Mouse (Mus musculus): ENCODE data around the gene Trpm1. TPM values are rescaled to one million over a fixed set of nuclear protein-coding genes. Genes with fewer than 3 reads are reported as not detected.
A peak's percentile ranks its signal among the peaks of the same experiment; 100 is the strongest.

The Trpm1 gene
- polyA plus RNA-seq, 1 experiment from 2014 or later, result 0.41 TPM

DNA sequence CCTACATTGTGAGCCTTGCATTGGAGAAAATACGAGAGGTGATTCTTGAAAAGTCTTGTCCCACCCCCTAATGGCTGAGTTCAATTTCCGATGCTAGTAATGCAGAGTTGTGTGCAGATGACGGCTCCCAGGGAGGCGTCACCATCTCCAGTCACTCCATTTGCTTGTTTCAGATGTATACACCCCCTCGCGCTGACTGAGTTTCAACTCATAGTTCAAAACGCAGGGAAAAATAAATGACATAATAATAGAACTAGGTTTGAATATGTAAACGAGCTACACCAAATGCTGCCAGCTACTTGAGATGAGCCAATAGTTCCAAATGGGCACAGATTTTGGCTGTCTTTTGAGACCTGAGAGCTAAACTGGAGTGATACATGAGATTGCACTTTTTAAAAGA, 84.1 kb downstream of the Trpm1 start:
- H3K9me3 ChIP-seq (ENCODE audit: control insufficient read depth, low read length), result no peaks in the 10 kb centered on the region
- no peak overlapping the region for H3K9ac ChIP-seq (ENCODE audit: low read length)
- H3K27ac ChIP-seq (ENCODE audit: low read depth, low read length), result no peak overlapping the region
- no peaks in the 10 kb centered on the region for H3K27me3 ChIP-seq (ENCODE audit: control insufficient read depth, insufficient read depth, low read length)
- no peaks in the 10 kb centered on the region for H3K36me3 ChIP-seq (ENCODE audit: control insufficient read depth, insufficient read depth, low read length)
- 93% methylated on average over 8 of the region's 8 CpGs for WGBS
- no peak overlapping the region for H3K4me2 ChIP-seq
- peak; percentile 49 for DNase-seq (ENCODE audit: low spot score, missing footprints)
- no peaks in the 10 kb centered on the region for H3K4me1 ChIP-seq (ENCODE audit: control insufficient read depth, insufficient read depth, low read length)
- no peak for ATAC-seq (ENCODE audit: low FRiP score)
- no peak overlapping the region for H3K4me3 ChIP-seq (ENCODE audit: low read depth, low read length)

DNA sequence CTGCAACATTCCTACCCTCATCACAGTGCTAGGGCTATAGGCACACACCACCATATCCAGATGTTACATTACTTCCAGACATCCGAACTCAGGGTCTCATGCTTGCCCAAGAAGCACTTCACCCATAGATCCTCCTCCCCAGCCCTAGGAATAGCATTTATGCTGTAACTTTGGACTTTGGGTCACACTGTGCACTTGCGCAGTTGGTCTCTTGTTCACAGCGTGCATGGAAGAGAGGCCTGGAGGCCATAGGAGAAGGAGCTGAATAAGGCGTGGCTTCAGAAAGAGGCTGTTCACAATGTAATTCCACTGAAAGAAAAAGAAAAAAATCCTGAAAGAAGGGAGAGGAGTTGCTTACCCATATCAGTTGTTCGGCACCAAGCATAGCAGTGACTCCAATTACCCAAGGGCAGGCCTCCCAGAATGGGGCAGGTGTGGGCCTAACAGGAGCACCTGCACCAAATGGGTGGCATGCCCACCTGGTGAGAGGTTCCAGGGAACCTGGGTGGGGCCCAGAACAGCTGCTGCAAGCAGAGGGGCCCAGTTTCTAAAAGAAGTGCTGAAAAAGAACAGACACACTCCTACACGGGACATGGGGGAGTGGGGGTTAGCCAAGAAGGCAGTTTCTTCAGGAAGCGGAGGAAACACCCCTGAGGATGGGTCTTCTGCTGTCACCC, 84.9 kb downstream of the Trpm1 start:
- Histone ChIP-seq H3K4me3 (ENCODE audit: low read depth, low read length) (no peak overlapping the region), H3K9me3 (ENCODE audit: control insufficient read depth, low read length) (no peaks in the 10 kb centered on the region), H3K4me1 (ENCODE audit: control insufficient read depth, insufficient read depth, low read length) (no peaks in the 10 kb centered on the region), H3K9ac (ENCODE audit: low read length) (no peak overlapping the region), H3K27ac (ENCODE audit: low read depth, low read length) (no peak overlapping the region), H3K27me3 (ENCODE audit: control insufficient read depth, insufficient read depth, low read length) (no peaks in the 10 kb centered on the region), H3K4me2 (no peak overlapping the region), H3K36me3 (ENCODE audit: control insufficient read depth, insufficient read depth, low read length) (no peaks in the 10 kb centered on the region)
- ATAC-seq (ENCODE audit: low FRiP score) (no peak), DNase-seq (ENCODE audit: low spot score, missing footprints) (peak; percentile 37)
- WGBS, result 90% methylated on average over 7 of the region's 7 CpGs

GRCm38 (mm10) chr7:64239138-64239805, 85.6 kb downstream of the Trpm1 start:
- Histone ChIP-seq H3K4me3 (ENCODE audit: low read depth, low read length) (no peak overlapping the region), H3K9ac (ENCODE audit: low read length) (no peak overlapping the region), H3K9me3 (ENCODE audit: control insufficient read depth, low read length) (no peaks in the 10 kb centered on the region), H3K4me1 (ENCODE audit: control insufficient read depth, insufficient read depth, low read length) (no peaks in the 10 kb centered on the region), H3K27ac (ENCODE audit: low read depth, low read length) (no peak overlapping the region), H3K4me2 (no peak overlapping the region), H3K36me3 (ENCODE audit: control insufficient read depth, insufficient read depth, low read length) (no peaks in the 10 kb centered on the region), H3K27me3 (ENCODE audit: control insufficient read depth, insufficient read depth, low read length) (no peaks in the 10 kb centered on the region)
- DNase-seq (ENCODE audit: low spot score, missing footprints) (peak; percentile 10), ATAC-seq (ENCODE audit: low FRiP score) (no peak)
- 89% methylated on average over 9 of the region's 9 CpGs for WGBS

GRCm38 (mm10) chr7:64239806-64240315, 86.2 kb downstream of the Trpm1 start:
- DNase-seq (ENCODE audit: low spot score, missing footprints) (peak; percentile 6), ATAC-seq (ENCODE audit: low FRiP score) (no peak)
- Histone ChIP-seq H3K27me3 (ENCODE audit: control insufficient read depth, insufficient read depth, low read length) (no peaks in the 10 kb centered on the region), H3K4me2 (no peak overlapping the region), H3K36me3 (ENCODE audit: control insufficient read depth, insufficient read depth, low read length) (no peaks in the 10 kb centered on the region), H3K4me1 (ENCODE audit: control insufficient read depth, insufficient read depth, low read length) (no peaks in the 10 kb centered on the region), H3K4me3 (ENCODE audit: low read depth, low read length) (no peak overlapping the region), H3K9me3 (ENCODE audit: control insufficient read depth, low read length) (no peaks in the 10 kb centered on the region), H3K9ac (ENCODE audit: low read length) (no peak overlapping the region), H3K27ac (ENCODE audit: low read depth, low read length) (no peak overlapping the region)
- WGBS, result 89% methylated on average over 4 of the region's 4 CpGs

DNA sequence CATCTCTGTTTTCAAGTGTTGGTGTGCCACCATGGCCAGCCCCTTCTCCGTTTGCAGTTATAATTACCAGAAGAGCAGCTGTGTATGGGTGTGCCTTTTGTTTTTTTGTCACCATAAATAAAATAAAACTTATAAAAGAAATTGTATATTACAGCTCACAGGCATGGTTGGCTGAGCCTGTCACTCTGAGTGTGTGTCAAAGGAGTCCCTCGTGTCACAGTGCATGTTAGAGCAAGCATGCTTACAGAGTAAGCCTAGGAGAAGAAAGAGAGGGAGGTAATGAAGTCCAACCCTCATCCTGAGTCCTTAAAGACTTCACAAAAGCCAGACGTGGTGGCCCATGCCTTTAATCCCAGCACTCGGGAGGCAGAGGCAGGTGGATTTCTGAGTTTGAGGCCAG, 88.8 kb downstream of the Trpm1 start:
- 0 out of 2 replicates have a peak, but pooled peaks cover 2% of the 10 kb centered on the region for H3K4me1 ChIP-seq (ENCODE audit: control insufficient read depth, insufficient read depth, low read length)
- 70% methylated on average over 4 of the region's 4 CpGs for WGBS
- DNase-seq (ENCODE audit: low spot score, missing footprints) (peak; percentile 23), ATAC-seq (ENCODE audit: low FRiP score) (no peak)
- no peaks in the 10 kb centered on the region for H3K36me3 ChIP-seq (ENCODE audit: control insufficient read depth, insufficient read depth, low read length)
- H3K9me3 ChIP-seq (ENCODE audit: control insufficient read depth, low read length), result no peaks in the 10 kb centered on the region
- H3K27ac ChIP-seq (ENCODE audit: low read depth, low read length), result no peak overlapping the region
- no peak overlapping the region for H3K9ac ChIP-seq (ENCODE audit: low read length)
- H3K4me2 ChIP-seq, result no peak overlapping the region
- H3K4me3 ChIP-seq (ENCODE audit: low read depth, low read length), result no peak overlapping the region
- no peaks in the 10 kb centered on the region for H3K27me3 ChIP-seq (ENCODE audit: control insufficient read depth, insufficient read depth, low read length)

DNA sequence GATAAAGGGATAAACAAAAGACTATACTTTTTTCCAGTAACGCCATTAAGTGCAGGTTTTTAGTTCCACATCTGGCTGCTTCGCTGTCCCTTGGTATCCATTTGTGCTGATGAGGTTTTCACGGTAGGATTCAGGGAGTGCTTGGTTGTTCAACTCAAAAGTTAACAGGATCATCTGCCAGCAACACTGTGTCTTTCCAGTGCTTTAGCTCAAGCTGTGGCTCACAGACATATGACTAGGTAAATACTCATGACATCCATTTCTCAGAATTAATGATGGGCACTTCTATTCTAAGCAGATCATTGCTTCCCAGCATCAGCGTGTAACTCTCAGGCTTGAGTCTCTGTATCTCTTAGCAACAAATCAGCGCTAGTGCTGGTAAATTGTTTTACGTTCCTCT, 90.7 kb downstream of the Trpm1 start:
- Histone ChIP-seq H3K9ac (ENCODE audit: low read length) (no peak overlapping the region), H3K4me3 (ENCODE audit: low read depth, low read length) (no peak overlapping the region), H3K27me3 (ENCODE audit: control insufficient read depth, insufficient read depth, low read length) (no peaks in the 10 kb centered on the region), H3K9me3 (ENCODE audit: control insufficient read depth, low read length) (no peaks in the 10 kb centered on the region), H3K36me3 (ENCODE audit: control insufficient read depth, insufficient read depth, low read length) (no peaks in the 10 kb centered on the region), H3K27ac (ENCODE audit: low read depth, low read length) (no peak overlapping the region), H3K4me1 (ENCODE audit: control insufficient read depth, insufficient read depth, low read length) (0 out of 2 replicates have a peak, but pooled peaks cover 2% of the 10 kb centered on the region), H3K4me2 (no peak overlapping the region)
- DNase-seq (ENCODE audit: low spot score, missing footprints), result no peak
- ATAC-seq (ENCODE audit: low FRiP score), result no peak
- 89% methylated on average over 6 of the region's 6 CpGs for WGBS

DNA sequence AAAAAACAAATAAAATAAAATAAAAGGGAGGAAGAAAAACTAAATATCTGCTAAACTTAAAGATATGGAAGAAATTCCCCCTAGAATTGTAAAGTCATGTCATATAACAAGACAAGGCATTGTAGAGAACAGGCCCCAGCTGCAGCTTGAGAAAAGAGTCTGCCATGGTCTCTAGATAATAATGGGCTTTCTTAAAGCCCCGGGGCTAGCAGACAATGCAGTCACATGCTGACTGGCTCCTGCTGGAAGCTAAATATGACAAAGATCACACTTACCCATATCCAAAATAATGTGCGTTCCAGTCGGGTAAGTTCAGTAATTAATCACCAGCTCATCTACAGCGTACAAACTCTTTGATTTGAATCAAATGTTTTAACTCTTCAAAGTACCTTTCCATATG, 93.1 kb downstream of the Trpm1 start:
- ATAC-seq (ENCODE audit: low FRiP score) (no peak), DNase-seq (ENCODE audit: low spot score, missing footprints) (peak; percentile 72)
- H3K27me3 ChIP-seq (ENCODE audit: control insufficient read depth, insufficient read depth, low read length), result no peaks in the 10 kb centered on the region
- no peak overlapping the region for H3K9ac ChIP-seq (ENCODE audit: low read length)
- no peak overlapping the region for H3K4me3 ChIP-seq (ENCODE audit: low read depth, low read length)
- H3K36me3 ChIP-seq (ENCODE audit: control insufficient read depth, insufficient read depth, low read length), result no peaks in the 10 kb centered on the region
- no peak overlapping the region for H3K27ac ChIP-seq (ENCODE audit: low read depth, low read length)
- H3K9me3 ChIP-seq (ENCODE audit: control insufficient read depth, low read length), result no peaks in the 10 kb centered on the region
- no peak overlapping the region for H3K4me2 ChIP-seq
- WGBS, result 68% methylated on average over 4 of the region's 4 CpGs
- H3K4me1 ChIP-seq (ENCODE audit: control insufficient read depth, insufficient read depth, low read length), result 0 out of 2 replicates have a peak, but pooled peaks cover 2% of the 10 kb centered on the region

GRCm38 (mm10) chr7:64248352-64248751, 94.7 kb downstream of the Trpm1 start:
- ATAC-seq (ENCODE audit: low FRiP score) (no peak), DNase-seq (ENCODE audit: low spot score, missing footprints) (no peak)
- H3K4me1 ChIP-seq (ENCODE audit: control insufficient read depth, insufficient read depth, low read length), result 0 out of 2 replicates have a peak, but pooled peaks cover 2% of the 10 kb centered on the region
- H3K9ac ChIP-seq (ENCODE audit: low read length), result no peak overlapping the region
- H3K9me3 ChIP-seq (ENCODE audit: control insufficient read depth, low read length), result no peaks in the 10 kb centered on the region
- no peak overlapping the region for H3K4me3 ChIP-seq (ENCODE audit: low read depth, low read length)
- H3K4me2 ChIP-seq, result no peak overlapping the region
- 95% methylated on average over 1 of the region's 1 CpGs for WGBS
- no peak overlapping the region for H3K27ac ChIP-seq (ENCODE audit: low read depth, low read length)
- no peaks in the 10 kb centered on the region for H3K36me3 ChIP-seq (ENCODE audit: control insufficient read depth, insufficient read depth, low read length)
- no peaks in the 10 kb centered on the region for H3K27me3 ChIP-seq (ENCODE audit: control insufficient read depth, insufficient read depth, low read length)

GRCm38 (mm10) chr7:64249715-64250114, 96.1 kb downstream of the Trpm1 start:
- Histone ChIP-seq H3K27me3 (ENCODE audit: control insufficient read depth, insufficient read depth, low read length) (no peaks in the 10 kb centered on the region), H3K36me3 (ENCODE audit: control insufficient read depth, insufficient read depth, low read length) (no peaks in the 10 kb centered on the region), H3K9ac (ENCODE audit: low read length) (no peak overlapping the region), H3K4me3 (ENCODE audit: low read depth, low read length) (no peak overlapping the region), H3K9me3 (ENCODE audit: control insufficient read depth, low read length) (no peaks in the 10 kb centered on the region), H3K4me2 (no peak overlapping the region), H3K4me1 (ENCODE audit: control insufficient read depth, insufficient read depth, low read length) (0 out of 2 replicates have a peak, but pooled peaks cover 2% of the 10 kb centered on the region), H3K27ac (ENCODE audit: low read depth, low read length) (no peak overlapping the region)
- DNase-seq (ENCODE audit: low spot score, missing footprints), result peak; percentile 47
- WGBS, result 76% methylated on average over 4 of the region's 4 CpGs
- no peak for ATAC-seq (ENCODE audit: low FRiP score)
